Mouse (Mus musculus) limb, embryonic 14.5 days (tissue): ENCODE measurements around the gene Slc39a5. TPM values are rescaled to one million over a fixed set of nuclear protein-coding genes. Genes with fewer than 3 reads are reported as not detected.

Source experiments
- ATAC-seq: fragments of 200-750 bp; cut with Nextera tagmentation; 2 replicates; pipeline ENCODE4 v1.8.0; 2017; ENCODE audit warnings: low read depth, moderate number of reproducible peaks, moderate TSS enrichment; ENCODE audit not compliant: low FRiP score
- DNase-seq: peaks from one replicate; pipeline ENCODE4 v3.0.0-alpha.2; 2015; ENCODE audit warnings: low spot score
- H3K27ac ChIP-seq: fragments of 300-500 bp; sonication (generic); replicated peaks from 2 replicates; pipeline ENCODE4 v1.5.1; 2014; ENCODE audit warnings: low read depth, mild to moderate bottlenecking, low read length, moderate library complexity, mixed read lengths
- H3K27me3 ChIP-seq: fragments of 300-500 bp; sonication (generic); 2 replicates; pipeline ENCODE4 v1.6.1; 2014; ENCODE audit warnings: low read length, mixed read lengths; ENCODE audit not compliant: control insufficient read depth, insufficient read depth
- H3K36me3 ChIP-seq: fragments of 300-500 bp; sonication (generic); 2 replicates; pipeline ENCODE4 v1.6.1; 2014; ENCODE audit warnings: mild to moderate bottlenecking, low read length, moderate library complexity, mixed read lengths; ENCODE audit not compliant: control insufficient read depth, insufficient read depth
- H3K4me1 ChIP-seq: fragments of 300-500 bp; sonication (generic); 2 replicates; pipeline ENCODE4 v1.6.1; 2014; ENCODE audit warnings: antibody characterized with exemption, low read length, mixed read lengths; ENCODE audit not compliant: control insufficient read depth, insufficient read depth
- H3K4me2 ChIP-seq: fragments of 300-500 bp; sonication (generic); replicated peaks from 2 replicates; pipeline ENCODE4 v1.6.1; 2014; ENCODE audit warnings: low read depth, mild to moderate bottlenecking, low read length, moderate library complexity; ENCODE audit not compliant: severe bottlenecking
- H3K4me3 ChIP-seq: fragments of 300-500 bp; sonication (generic); replicated peaks from 2 replicates; pipeline ENCODE4 v1.5.1; 2014; ENCODE audit warnings: low read length
- H3K9ac ChIP-seq: fragments of 300-500 bp; sonication (generic); 2 replicates; pipeline ENCODE4 v1.6.1; 2014; ENCODE audit warnings: mild to moderate bottlenecking, low read depth, low read length, moderate library complexity; ENCODE audit not compliant: severe bottlenecking
- H3K9me3 ChIP-seq: fragments of 300-500 bp; sonication (generic); 2 replicates; pipeline ENCODE4 v1.6.1; 2016; ENCODE audit warnings: low read length; ENCODE audit not compliant: control insufficient read depth
- POLR2A ChIP-seq: fragments of 200-500 bp; IDR thresholded peaks from 2 replicates; pipeline ENCODE4 v1.8.0; 2012; ENCODE audit warnings: inconsistent platforms, mild to moderate bottlenecking, moderate library complexity, borderline replicate concordance; ENCODE audit not compliant: insufficient read depth, insufficient read length; ENCODE audit errors: extremely low read depth
- WGBS: fragments of 180-500 bp; shearing (Covaris S2); extraction: QIAGEN DNeasy Blood & Tissue Kit; methylation state at CpG from one replicate; pipeline ENCODE4 v1.1.7; 2014; 5-methylcytosine and 5-hydroxymethylcytosine counted together
- polyA plus RNA-seq, 2 experiments: library from polyadenylated mRNA; depleted of rRNA in 1 of 2; stranded (reverse) in 1 of 2; unstranded in 1 of 2; fragments of >200 nt; fragmentation: Nextera tagmentation in 1 of 2; extraction: Ambion mirVana in 1 of 2; gene quantifications; 2 replicates each; pipeline versions ENCODE4 v1.2.1 to v1.2.3; 2012 to 2014

Gene Slc39a5
- polyA plus RNA-seq, 2 experiments, result 0.39 TPM; not detected in 1

DNA sequence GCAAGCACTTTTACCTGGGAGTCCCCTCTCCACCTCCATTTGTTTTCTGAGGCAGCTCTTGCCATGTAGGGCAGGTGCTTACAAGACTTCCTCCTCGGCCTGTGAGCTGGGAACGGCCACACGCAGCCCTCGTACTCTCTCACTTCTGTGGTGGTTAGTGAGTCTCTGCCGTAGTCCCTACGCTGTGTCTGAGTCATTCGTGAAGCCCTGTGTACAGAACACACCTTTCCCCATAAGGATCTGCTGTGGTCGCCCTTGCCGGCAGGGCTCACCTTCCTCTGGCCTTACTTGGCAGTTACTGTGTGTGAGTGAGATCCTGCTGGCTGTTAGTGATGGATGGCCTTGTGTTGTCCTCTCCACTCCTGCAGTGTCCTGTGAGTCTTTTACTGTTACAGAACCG, 33.7 kb upstream of the Slc39a5 start:
- Histone ChIP-seq H3K4me1 (no peaks in the 10 kb centered on the region), H3K27me3 (no peaks in the 10 kb centered on the region), H3K9ac (no peak overlapping the region), H3K9me3 (no peaks in the 10 kb centered on the region), H3K36me3 (peaks cover 82% of the 10 kb centered on the region), H3K4me2 (no peak overlapping the region), H3K27ac (no peak overlapping the region), H3K4me3 (no peak overlapping the region)
- 88% methylated on average over 10 of the region's 10 CpGs for WGBS
- no peak for DNase-seq
- no peak for TF ChIP-seq POLR2A
- ATAC-seq, result no peak

- no peak overlapping the region for H3K4me3 ChIP-seq
- H3K9ac ChIP-seq, result no peak overlapping the region
- H3K4me2 ChIP-seq, result no peak overlapping the region
- DNase-seq (no peak), ATAC-seq (no peak)
- no peaks in the 10 kb centered on the region for H3K9me3 ChIP-seq
- H3K27ac ChIP-seq, result no peak overlapping the region
- WGBS, result 93% methylated on average over 2 of the region's 2 CpGs
- H3K27me3 ChIP-seq, result no peaks in the 10 kb centered on the region
- TF ChIP-seq POLR2A, result no peak
- H3K4me1 ChIP-seq, result no peaks in the 10 kb centered on the region
- H3K36me3 ChIP-seq, result peaks cover 82% of the 10 kb centered on the region
Measured at GRCm38 (mm10) chr10:128433417-128433816, 32.4 kb upstream of the Slc39a5 start.

DNA sequence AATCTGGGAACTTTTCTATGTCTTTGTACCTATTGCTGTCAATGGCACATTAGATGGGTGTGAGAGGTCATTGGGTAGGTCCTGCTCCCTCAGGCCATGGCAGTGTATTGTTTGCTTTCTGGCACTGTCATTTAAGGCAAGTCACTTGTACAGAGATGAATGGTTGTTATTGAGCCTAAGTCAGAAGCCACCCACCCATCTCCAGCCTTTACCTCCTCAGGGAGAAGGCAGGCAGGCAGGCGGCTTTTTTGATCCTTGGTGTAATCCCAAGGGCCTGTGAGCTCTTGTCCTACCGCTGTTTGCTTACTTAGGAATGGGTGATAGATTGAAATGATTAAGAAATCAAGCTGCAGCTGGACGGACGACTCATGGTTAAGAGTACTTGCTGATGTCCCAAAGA, 28.4 kb upstream of the Slc39a5 start:
- no peak for DNase-seq
- WGBS, result 82% methylated on average over 4 of the region's 4 CpGs
- no peaks in the 10 kb centered on the region for H3K27me3 ChIP-seq
- H3K4me1 ChIP-seq, result no peaks in the 10 kb centered on the region
- H3K9ac ChIP-seq, result no peak overlapping the region
- no peak overlapping the region for H3K4me2 ChIP-seq
- H3K9me3 ChIP-seq, result no peaks in the 10 kb centered on the region
- TF ChIP-seq POLR2A, result no peak
- no peak for ATAC-seq
- no peak overlapping the region for H3K4me3 ChIP-seq
- peaks cover 60% of the 10 kb centered on the region for H3K36me3 ChIP-seq
- no peak overlapping the region for H3K27ac ChIP-seq

DNA sequence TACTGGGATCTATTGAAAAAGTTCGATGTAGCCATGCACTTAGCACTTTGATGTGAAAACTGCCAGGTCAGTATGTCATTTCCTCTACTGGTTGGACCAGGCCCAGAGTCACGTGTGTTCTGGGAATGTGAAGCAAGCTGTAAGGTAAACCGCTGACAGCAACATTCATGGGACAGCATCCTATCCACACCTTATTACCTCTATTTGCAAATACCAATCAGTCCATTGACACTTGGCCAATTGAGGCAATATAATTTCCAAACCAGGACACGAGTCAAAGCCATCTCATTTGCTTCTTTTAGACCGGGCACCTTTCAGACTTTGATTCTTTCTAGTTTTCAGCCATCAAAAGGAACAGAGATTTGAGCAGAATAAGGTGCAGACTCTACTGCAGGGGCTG, 28.0 kb upstream of the Slc39a5 start:
- no peak overlapping the region for H3K4me2 ChIP-seq
- no peak for TF ChIP-seq POLR2A
- H3K27me3 ChIP-seq, result no peaks in the 10 kb centered on the region
- H3K9me3 ChIP-seq, result no peaks in the 10 kb centered on the region
- ATAC-seq (no peak), DNase-seq (no peak)
- H3K4me3 ChIP-seq, result no peak overlapping the region
- H3K9ac ChIP-seq, result no peak overlapping the region
- peaks cover 60% of the 10 kb centered on the region for H3K36me3 ChIP-seq
- H3K4me1 ChIP-seq, result no peaks in the 10 kb centered on the region
- H3K27ac ChIP-seq, result no peak overlapping the region
- 93% methylated on average over 5 of the region's 5 CpGs for WGBS

- Histone ChIP-seq H3K4me1 (no peaks in the 10 kb centered on the region), H3K27me3 (no peaks in the 10 kb centered on the region), H3K9me3 (no peaks in the 10 kb centered on the region), H3K36me3 (peaks cover 69% of the 10 kb centered on the region), H3K27ac (no peak overlapping the region), H3K4me2 (no peak overlapping the region), H3K9ac (no peak overlapping the region), H3K4me3 (no peak overlapping the region)
- DNase-seq, result no peak
- TF ChIP-seq POLR2A, result no peak
- ATAC-seq, result no peak
- WGBS, result 84% methylated on average over 3 of the region's 3 CpGs
Measured at GRCm38 (mm10) chr10:128425260-128425659, 24.2 kb upstream of the Slc39a5 start.

DNA sequence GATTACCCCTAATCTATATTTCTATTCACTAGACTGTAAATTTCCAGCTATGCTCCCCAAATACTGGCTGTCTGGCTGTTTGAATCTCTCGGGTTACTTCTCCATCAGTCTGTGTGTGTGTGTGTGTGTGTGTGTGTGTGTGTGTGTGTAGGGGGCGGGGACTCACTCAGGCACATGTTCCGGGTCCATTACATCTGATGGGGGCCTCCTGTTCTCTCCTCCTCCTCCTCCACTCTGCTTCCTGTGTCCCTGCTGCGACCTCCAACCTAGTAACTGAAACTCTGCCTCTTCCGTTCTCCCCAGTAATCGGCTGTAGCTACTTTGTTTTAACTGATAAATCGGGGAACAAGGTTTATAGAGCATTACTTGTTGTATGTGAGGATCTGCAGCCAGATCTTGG, 23.6 kb upstream of the Slc39a5 start:
- Histone ChIP-seq H3K27me3 (no peaks in the 10 kb centered on the region), H3K27ac (no peak overlapping the region), H3K4me2 (no peak overlapping the region), H3K9ac (no peak overlapping the region), H3K9me3 (no peaks in the 10 kb centered on the region), H3K4me1 (no peaks in the 10 kb centered on the region), H3K4me3 (no peak overlapping the region), H3K36me3 (peaks cover 68% of the 10 kb centered on the region)
- DNase-seq (no peak), ATAC-seq (no peak)
- 32% methylated on average over 7 of the region's 7 CpGs for WGBS
- TF ChIP-seq POLR2A, result no peak
